ENCODE assay signal across 10 mouse cellular contexts in genomic region chr4:64142356-64142787, GRCm38 (mm10).
A peak's percentile ranks its signal among the peaks of the same experiment; 100 is the strongest.
DNase-seq lines count a peak whose midpoint lies in the region; ATAC-seq and TF ChIP-seq lines count a peak whose summit lies in the region.
"Had no signal": no experiment of that assay in that cellular context is flagged by ENCODE, and none has a peak within 500 bp of the region (broad histone marks: within the 10 kb centered on the region; RNA-seq: fewer than 3 reads in every experiment).

No protein-coding gene starts in this region.

- DNase-seq in frontal cortex, adult 2 months (ENCODE audit: extremely low spot score in 1 of 2, low spot score in 1 of 2), result no peak
- no peak for DNase-seq in lung, postnatal 25 days (ENCODE audit: low spot score)
- DNase-seq in heart, adult 2 months, result peak; percentile 15 to 20
- peak; percentile 4 for DNase-seq in retina, embryonic 14.5 days (ENCODE audit: low spot score)
- no peak for DNase-seq in gastrocnemius, postnatal 36 days
- DNase-seq in thymus, postnatal 25 days, result no peak

- peak; percentile 76 for ATAC-seq in frontal cortex, adult (ENCODE audit: low TSS enrichment)
- ATAC-seq in lung, embryonic 16.5 days (ENCODE audit: low read depth), result peak; percentile 70

- no peak for TF ChIP-seq EP300 in heart, adult 2 months (IDR thresholded peaks at IDR 0.05; ENCODE audit: insufficient read depth, low read depth, low read length)

- no peaks in the 10 kb centered on the region for H3K79me2 ChIP-seq in heart, adult 2 months (replicated peaks; ENCODE audit: control insufficient read depth, insufficient read depth, low read length)

- no peaks in the 10 kb centered on the region for H3K9me3 ChIP-seq in lung, embryonic 16.5 days (ENCODE audit: control insufficient read depth, low read length)
- H3K9me3 ChIP-seq: midbrain, embryonic 12.5 days had no signal

- H3K9ac ChIP-seq in lung, embryonic 16.5 days (ENCODE audit: low read length), result no peak overlapping the region
- H3K9ac ChIP-seq in heart, adult 2 months (ENCODE audit: low read depth, low read length), result no peak overlapping the region
- H3K9ac ChIP-seq: midbrain, embryonic 12.5 days had no signal

- H3K4me2 ChIP-seq in lung, embryonic 16.5 days (ENCODE audit: low read depth, low read length), result no peak overlapping the region
- H3K4me2 ChIP-seq: midbrain, embryonic 12.5 days had no signal

- no peaks in the 10 kb centered on the region for H3K36me3 ChIP-seq in lung, embryonic 16.5 days (ENCODE audit: control insufficient read depth, insufficient read depth, low read length)
- H3K36me3 ChIP-seq in heart, adult 2 months (ENCODE audit: control insufficient read depth, insufficient read depth, low read length), result no peaks in the 10 kb centered on the region
- H3K36me3 ChIP-seq: midbrain, embryonic 12.5 days had no signal

- H3K4me1 ChIP-seq in lung, embryonic 16.5 days (replicated peaks; ENCODE audit: control insufficient read depth, insufficient read depth, low read length), result no peaks in the 10 kb centered on the region; the same call in 1 of the 2 replicates
- H3K4me1 ChIP-seq in heart, adult 2 months (ENCODE audit: control insufficient read depth, insufficient read depth, low read length), result no peaks in the 10 kb centered on the region

- no peak for TF ChIP-seq CTCF in heart, adult 2 months (IDR thresholded peaks at IDR 0.05)

- 53% methylated on average over 5 of the region's 5 CpGs for WGBS in lung, embryonic 16.5 days
- WGBS in heart, adult 2 months, result 44% methylated on average over 5 of the region's 5 CpGs

- H3K27ac ChIP-seq in lung, embryonic 16.5 days (ENCODE audit: low read length), result no peak overlapping the region
- no peak overlapping the region for H3K27ac ChIP-seq in heart, adult 2 months
- H3K27ac ChIP-seq: left cerebral cortex, adult 2 months; midbrain, embryonic 12.5 days had no signal

- no peak for TF ChIP-seq POLR2A in heart, adult 2 months (IDR thresholded peaks at IDR 0.05; ENCODE audit: insufficient read depth, low read depth, low read length)

- intact Hi-C loops in heart, adult 2 months (cut with DNase I), result no loop called here
- intact Hi-C loops in gastrocnemius, postnatal 36 days (cut with DNase I), result no loop called here

- no peaks in the 10 kb centered on the region for H3K27me3 ChIP-seq in lung, embryonic 16.5 days (ENCODE audit: control insufficient read depth, insufficient read depth, low read depth, low read length)
- no peaks in the 10 kb centered on the region; the same call in 1 of the 2 replicates for H3K27me3 ChIP-seq in heart, adult 2 months (ENCODE audit: control insufficient read depth, insufficient read depth, low read length)
- H3K27me3 ChIP-seq: midbrain, embryonic 12.5 days had no signal

- no peak overlapping the region for H3K4me3 ChIP-seq in lung, embryonic 16.5 days (ENCODE audit: low read length)
- no peak overlapping the region for H3K4me3 ChIP-seq in heart, adult 2 months
- H3K4me3 ChIP-seq: left cerebral cortex, adult 2 months; midbrain, embryonic 12.5 days had no signal

Comparison
In these comparisons a context has a peak if more than half of its experiments do, and no peak if none do; other contexts are left out.
1. DNase-seq: peak in heart, adult 2 months (2 of 2) and retina, embryonic 14.5 days (single experiment); none in frontal cortex, adult 2 months (0 of 2), lung, postnatal 25 days (single experiment), gastrocnemius, postnatal 36 days (0 of 2) and thymus, postnatal 25 days (single experiment).